Mouse (Mus musculus) hindbrain, embryonic 12.5 days (tissue): ENCODE results near the gene E2f2. TPM values are rescaled to one million over a fixed set of nuclear protein-coding genes. Genes with fewer than 3 reads are reported as not detected.
A peak's percentile ranks its signal among the peaks of the same experiment; 100 is the strongest.

Experiments used
- ATAC-seq: fragments of 200-750 bp; cut with Nextera tagmentation; 2 replicates; pipeline ENCODE4 v1.8.0; 2017; ENCODE audit warnings: moderate TSS enrichment; ENCODE audit not compliant: low FRiP score
- H3K27ac ChIP-seq: fragments of 300-500 bp; sonication (generic); 2 replicates; pipeline ENCODE4 v1.5.1; 2016; ENCODE audit warnings: mild to moderate bottlenecking
- H3K27me3 ChIP-seq: fragments of 300-500 bp; sonication (generic); 2 replicates; pipeline ENCODE4 v1.6.1; 2016; ENCODE audit warnings: mild to moderate bottlenecking
- H3K36me3 ChIP-seq: fragments of 300-500 bp; sonication (generic); 2 replicates; pipeline ENCODE4 v1.6.1; 2016; ENCODE audit warnings: mild to moderate bottlenecking
- H3K4me1 ChIP-seq: fragments of 300-500 bp; sonication (generic); 2 replicates; pipeline ENCODE4 v1.6.1; 2016
- H3K4me2 ChIP-seq: fragments of 300-500 bp; sonication (generic); replicated peaks from 2 replicates; pipeline ENCODE4 v1.6.1; 2016; ENCODE audit warnings: mild to moderate bottlenecking
- H3K4me3 ChIP-seq: fragments of 300-500 bp; sonication (generic); 2 replicates; pipeline ENCODE4 v1.5.1; 2016; ENCODE audit warnings: mild to moderate bottlenecking
- H3K9ac ChIP-seq: fragments of 300-500 bp; sonication (generic); 2 replicates; pipeline ENCODE4 v1.6.1; 2016; ENCODE audit warnings: mild to moderate bottlenecking, moderate library complexity
- H3K9me3 ChIP-seq: fragments of 300-500 bp; sonication (generic); replicated peaks from 2 replicates; pipeline ENCODE4 v1.6.1; 2016; ENCODE audit warnings: mild to moderate bottlenecking
- WGBS: fragments of 180-500 bp; shearing (Covaris S2); methylation state at CpG from one replicate; pipeline ENCODE4 v1.1.7; 2016; 5-methylcytosine and 5-hydroxymethylcytosine counted together
- polyA plus RNA-seq: library from polyadenylated mRNA; unstranded; fragments of >200 nt; fragmentation: Nextera tagmentation; extraction: Ambion mirVana; gene quantifications from 2 replicates; pipeline ENCODE4 v1.2.1, GENCODE M21; 2016

E2f2 gene
- polyA plus RNA-seq, 1 experiment from 2014 or later, result 7.0 TPM

DNA sequence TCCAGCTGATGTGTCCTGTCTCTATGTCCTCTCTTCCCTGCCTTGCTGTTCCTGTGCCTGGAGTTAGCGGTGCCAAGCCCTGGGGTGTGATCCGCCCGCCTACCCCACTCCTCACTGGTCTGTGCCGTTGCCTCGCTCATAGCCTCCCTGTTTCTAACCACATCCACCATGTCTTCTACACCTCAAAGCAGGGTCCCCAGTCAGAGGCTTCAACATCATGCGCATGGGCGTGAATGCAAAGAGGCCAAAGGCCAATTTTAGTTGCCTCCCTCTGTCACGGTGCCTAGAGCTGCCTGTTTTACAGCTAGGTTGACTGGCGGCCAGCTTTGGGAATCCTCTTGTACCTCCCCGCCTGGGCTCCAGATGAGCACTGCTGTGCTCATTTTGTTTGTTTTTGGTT, 24.0 kb downstream of the E2f2 start:
- H3K9ac ChIP-seq, result no peak overlapping the region
- no peak for ATAC-seq
- no peaks in the 10 kb centered on the region for H3K27me3 ChIP-seq
- H3K27ac ChIP-seq, result no peak overlapping the region
- H3K4me2 ChIP-seq, result no peak overlapping the region
- 66% methylated on average over 9 of the region's 10 CpGs for WGBS
- no peaks in the 10 kb centered on the region for H3K9me3 ChIP-seq
- H3K4me3 ChIP-seq, result no peak overlapping the region
- H3K36me3 ChIP-seq, result 0 out of 2 replicates have a peak, but pooled peaks cover 7% of the 10 kb centered on the region
- no peaks in the 10 kb centered on the region for H3K4me1 ChIP-seq

DNA sequence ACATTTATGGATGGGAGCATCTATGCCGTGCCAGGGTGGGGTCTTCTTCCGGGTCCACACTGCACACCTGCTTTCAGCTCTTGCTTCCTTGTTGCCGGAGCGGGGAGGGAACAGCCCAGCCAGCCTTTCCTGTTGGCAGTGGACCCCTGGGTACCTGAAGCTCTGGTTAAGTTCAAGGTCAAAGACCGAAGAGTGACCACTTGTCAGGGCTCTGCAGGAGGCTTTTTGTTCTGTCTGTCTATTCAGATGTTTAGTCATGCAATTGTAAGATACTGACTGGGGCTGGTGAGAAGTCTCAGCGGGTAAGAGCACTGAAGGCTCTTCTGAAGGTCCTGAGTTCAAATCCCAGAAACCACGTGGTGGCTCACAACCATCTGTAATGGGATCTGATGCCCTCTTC, 26.7 kb downstream of the E2f2 start:
- no peak overlapping the region for H3K9ac ChIP-seq
- no peak overlapping the region for H3K27ac ChIP-seq
- no peaks in the 10 kb centered on the region for H3K27me3 ChIP-seq
- H3K4me3 ChIP-seq, result no peak overlapping the region
- WGBS, result 71% methylated on average over 7 of the region's 7 CpGs
- no peaks in the 10 kb centered on the region for H3K36me3 ChIP-seq
- H3K4me2 ChIP-seq, result no peak overlapping the region
- no peaks in the 10 kb centered on the region for H3K9me3 ChIP-seq
- H3K4me1 ChIP-seq, result no peaks in the 10 kb centered on the region
- no peak for ATAC-seq

DNA sequence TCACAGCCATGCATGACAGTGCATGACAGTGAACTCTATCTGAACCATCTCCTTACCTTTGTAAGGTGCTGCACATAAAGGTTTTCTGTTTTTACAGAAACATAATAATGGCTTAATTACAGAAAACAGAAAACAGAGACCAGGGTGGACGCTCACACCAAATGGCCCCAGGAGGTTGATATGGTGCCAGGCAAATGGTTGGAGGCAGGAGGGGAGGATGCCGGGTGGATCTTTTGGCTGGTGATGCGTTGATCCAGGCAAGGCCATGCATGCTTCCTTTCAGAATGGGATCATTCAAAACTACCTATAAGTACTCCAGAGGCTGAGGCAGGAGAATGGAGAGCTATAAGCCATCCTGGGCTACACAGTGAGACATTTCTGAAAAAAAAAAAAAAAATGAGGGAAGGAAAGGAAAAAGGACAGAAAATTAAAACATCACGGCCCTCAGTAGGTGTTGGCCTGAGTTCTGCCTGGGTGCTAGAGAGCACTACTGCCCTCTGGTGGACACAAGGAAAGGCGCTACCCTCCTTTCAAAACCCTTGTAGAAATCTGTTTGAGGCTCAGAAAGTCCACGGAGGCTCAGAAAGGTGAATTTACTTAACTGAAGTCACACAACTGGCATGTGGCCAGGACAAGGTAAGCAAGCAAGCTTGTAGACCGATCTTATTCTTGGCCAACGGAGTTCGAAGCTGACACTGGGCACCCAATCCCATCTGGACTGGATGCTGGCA, 27.5 kb downstream of the E2f2 start:
- Histone ChIP-seq H3K9ac (no peak overlapping the region), H3K4me2 (no peak overlapping the region), H3K9me3 (no peaks in the 10 kb centered on the region), H3K27ac (no peak overlapping the region), H3K36me3 (no peaks in the 10 kb centered on the region), H3K4me3 (no peak overlapping the region), H3K4me1 (no peaks in the 10 kb centered on the region), H3K27me3 (0 out of 2 replicates have a peak, but pooled peaks cover 5% of the 10 kb centered on the region)
- 36% methylated on average over 9 of the region's 9 CpGs for WGBS
- no peak for ATAC-seq

DNA sequence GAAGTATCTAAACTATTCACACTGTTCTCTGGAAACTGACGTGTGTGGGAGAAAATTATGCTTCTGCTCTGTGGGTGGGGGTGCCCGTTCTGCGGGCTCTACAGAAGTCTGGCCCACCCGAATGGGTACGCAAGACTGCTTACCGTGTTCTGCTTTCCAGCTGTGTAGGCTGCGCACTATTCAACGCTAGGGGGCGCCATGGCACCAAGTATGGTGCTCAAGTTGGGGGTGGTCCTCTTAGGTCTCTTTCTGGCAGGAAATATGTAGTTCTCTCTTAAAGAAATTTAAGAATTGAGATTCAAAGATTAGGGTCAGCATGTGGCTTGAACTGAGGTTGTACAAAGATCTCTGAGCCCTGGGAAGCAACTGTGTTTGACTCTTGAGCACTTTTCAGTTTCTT, 30.3 kb downstream of the E2f2 start:
- WGBS, result 3% methylated on average over 9 of the region's 9 CpGs

DNA sequence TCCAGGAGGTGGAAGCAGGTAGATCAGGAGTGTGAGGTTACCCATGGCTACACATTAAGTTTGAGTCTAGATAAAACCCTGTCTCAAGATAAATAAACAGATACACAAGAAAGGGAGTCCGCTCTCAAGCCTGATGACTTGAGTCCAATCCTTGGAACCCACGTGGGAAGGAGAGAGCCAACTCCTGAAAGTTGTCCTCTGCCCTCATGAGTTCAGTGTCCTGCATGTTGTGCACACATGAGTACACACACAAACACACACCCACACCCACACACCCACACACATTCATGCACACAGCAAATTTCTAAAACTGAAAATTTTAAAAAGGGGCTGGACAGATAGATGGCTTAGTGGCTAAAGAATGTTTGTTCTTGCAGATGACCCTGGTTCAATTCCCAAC, 32.6 kb downstream of the E2f2 start:
- no peak for ATAC-seq
- Histone ChIP-seq H3K4me2 (no peak overlapping the region), H3K9ac (no peak overlapping the region), H3K36me3 (no peaks in the 10 kb centered on the region), H3K9me3 (no peaks in the 10 kb centered on the region), H3K27me3 (peaks cover 10% of the 10 kb centered on the region; the same call in 1 of the 2 replicates), H3K27ac (no peak overlapping the region), H3K4me1 (peaks cover 12% of the 10 kb centered on the region), H3K4me3 (no peak overlapping the region)
- 78% methylated on average over 2 of the region's 2 CpGs for WGBS

More for the DNA sequence above, 30.3 kb downstream of the E2f2 start:
- no peak overlapping the region for H3K4me3 ChIP-seq
- no peaks in the 10 kb centered on the region for H3K36me3 ChIP-seq
- H3K9me3 ChIP-seq, result no peaks in the 10 kb centered on the region
- no peak overlapping the region for H3K27ac ChIP-seq
- peaks cover 11% of the 10 kb centered on the region for H3K4me1 ChIP-seq
- H3K27me3 ChIP-seq, result peaks cover 9% of the 10 kb centered on the region; the same call in 1 of the 2 replicates
- no peak for ATAC-seq
- H3K9ac ChIP-seq, result no peak overlapping the region
- H3K4me2 ChIP-seq, result no peak overlapping the region

DNA sequence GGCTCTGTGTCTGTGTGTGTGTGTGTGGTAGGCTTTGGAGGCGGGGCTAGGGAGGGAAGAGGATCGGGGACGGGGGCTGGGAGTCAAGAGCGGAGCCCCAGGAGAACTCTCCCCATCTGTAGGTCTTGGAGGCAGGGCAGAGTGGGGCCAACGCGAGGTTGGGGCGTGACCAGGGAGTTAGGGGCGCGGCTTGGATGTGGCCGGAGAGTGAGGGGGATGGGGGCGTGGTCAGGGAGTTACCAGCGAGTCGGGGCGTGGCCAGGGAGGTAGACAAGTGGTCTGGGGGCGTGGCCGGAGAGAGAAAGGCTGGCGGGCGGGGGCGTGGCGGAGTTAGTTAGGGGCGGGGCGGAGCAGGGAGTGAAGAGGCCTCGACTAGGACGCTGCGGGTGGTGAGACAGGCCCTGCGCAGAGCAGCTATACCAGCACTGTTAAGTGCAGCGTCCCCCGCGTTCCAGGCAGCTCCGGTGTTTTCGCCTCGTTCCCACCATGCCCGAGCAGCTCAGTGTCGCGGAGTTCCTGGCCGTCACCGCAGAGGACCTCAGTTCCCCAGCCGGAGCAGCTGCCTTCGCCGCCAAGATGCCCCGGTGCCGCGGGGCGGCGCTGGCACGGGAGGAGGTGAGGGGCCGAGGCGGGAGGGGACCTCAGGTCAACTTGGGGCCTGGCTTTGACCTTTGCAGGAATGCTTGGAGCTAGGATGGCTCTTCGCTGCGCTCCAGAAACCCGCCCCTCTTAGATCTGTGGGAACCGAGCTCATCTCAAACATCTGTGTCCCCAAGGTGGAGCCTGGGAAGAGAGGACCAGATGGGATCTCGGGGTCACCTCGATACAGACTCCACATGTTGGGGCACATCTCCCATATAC, 34.1 kb downstream of the E2f2 start, which contains the start of gene Asap3:
Asap3 (plus strand) TSS at position 333 of the 861 bp plus-strand sequence.
- peaks cover 10% of the 10 kb centered on the region; the same call in 1 of the 2 replicates for H3K27me3 ChIP-seq
- peaks cover 12% of the 10 kb centered on the region for H3K4me1 ChIP-seq
- peak within 1 kb of the TSS; percentile 69 for H3K27ac ChIP-seq

DNA sequence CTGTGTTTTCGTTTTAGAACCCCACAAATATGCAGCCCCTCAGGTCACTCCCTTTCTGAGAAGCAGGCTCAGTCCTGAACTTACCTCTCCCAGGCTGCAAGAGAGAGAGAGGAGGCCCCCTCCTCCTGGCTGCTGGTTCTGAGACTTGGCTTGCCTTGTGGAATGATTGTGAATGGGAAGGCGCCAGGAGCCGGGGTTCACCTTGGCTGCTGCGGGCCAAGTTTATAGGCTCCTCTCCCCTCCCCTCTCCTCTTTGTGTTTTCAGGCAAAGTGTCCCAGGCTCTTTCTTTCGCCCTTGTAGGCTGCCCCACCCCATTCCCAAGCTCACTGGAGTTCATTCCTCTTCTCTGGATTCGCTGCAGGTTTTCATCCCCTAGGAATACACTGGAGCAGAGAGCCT, 34.7 kb downstream of the E2f2 start:
- no peaks in the 10 kb centered on the region for H3K9me3 ChIP-seq
- peak overlapping the region; percentile 96 for H3K4me2 ChIP-seq
- peaks cover 10% of the 10 kb centered on the region; the same call in 1 of the 2 replicates for H3K27me3 ChIP-seq
- peak; percentile 3; the same call in 1 of the 2 replicates for ATAC-seq
- 5% methylated on average over 6 of the region's 6 CpGs for whole genome bisulfite sequencing
- peak overlapping the region; percentile 79 for H3K9ac ChIP-seq
- peak overlapping the region; percentile 60 for H3K4me3 ChIP-seq
- H3K27ac ChIP-seq, result no peak overlapping the region; the same call in 1 of the 2 replicates
- peaks cover 12% of the 10 kb centered on the region for H3K4me1 ChIP-seq
- H3K36me3 ChIP-seq, result no peaks in the 10 kb centered on the region

More for the DNA sequence above, 34.1 kb downstream of the E2f2 start, which contains the start of gene Asap3:
- peak within 1 kb of the TSS; percentile 79 for H3K9ac ChIP-seq
- under 1% methylated on average over 53 of the region's 54 CpGs for WGBS
- peak; percentile 91 for ATAC-seq
- no peaks in the 10 kb centered on the region for H3K36me3 ChIP-seq
- no peaks in the 10 kb centered on the region for H3K9me3 ChIP-seq
- H3K4me2 ChIP-seq, result peak within 1 kb of the TSS; percentile 96
- H3K4me3 ChIP-seq, result peak within 1 kb of the TSS; percentile 60

DNA sequence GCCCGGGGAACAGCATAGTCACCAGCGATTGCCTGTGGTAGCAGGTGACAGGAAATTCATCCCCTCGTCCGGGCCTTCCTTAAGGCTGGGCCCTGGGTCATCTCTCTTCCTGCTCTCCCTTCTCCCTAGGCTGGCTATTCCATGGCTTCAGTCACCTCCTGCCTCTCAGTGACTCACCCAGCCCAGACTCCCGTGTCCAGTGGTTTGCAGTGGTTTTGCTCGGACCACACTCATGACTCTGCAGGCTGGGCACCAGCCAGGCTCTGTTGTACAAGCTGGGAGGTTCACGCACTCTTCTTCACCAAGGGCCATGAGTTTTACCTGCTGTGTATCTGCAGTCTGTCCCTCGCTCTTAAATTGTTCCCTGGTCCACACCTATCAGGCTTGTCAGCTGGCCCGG, 38.7 kb downstream of the E2f2 start:
- peaks cover 14% of the 10 kb centered on the region for H3K4me1 ChIP-seq
- H3K36me3 ChIP-seq, result no peaks in the 10 kb centered on the region; the same call in 1 of the 2 replicates
- WGBS, result 75% methylated on average over 9 of the region's 9 CpGs
- H3K27me3 ChIP-seq, result peaks cover 6% of the 10 kb centered on the region; the same call in 1 of the 2 replicates
- no peaks in the 10 kb centered on the region for H3K9me3 ChIP-seq
- no peak overlapping the region for H3K4me2 ChIP-seq
- no peak for ATAC-seq
- no peak overlapping the region for H3K9ac ChIP-seq
- no peak overlapping the region for H3K4me3 ChIP-seq
- H3K27ac ChIP-seq, result no peak overlapping the region

DNA sequence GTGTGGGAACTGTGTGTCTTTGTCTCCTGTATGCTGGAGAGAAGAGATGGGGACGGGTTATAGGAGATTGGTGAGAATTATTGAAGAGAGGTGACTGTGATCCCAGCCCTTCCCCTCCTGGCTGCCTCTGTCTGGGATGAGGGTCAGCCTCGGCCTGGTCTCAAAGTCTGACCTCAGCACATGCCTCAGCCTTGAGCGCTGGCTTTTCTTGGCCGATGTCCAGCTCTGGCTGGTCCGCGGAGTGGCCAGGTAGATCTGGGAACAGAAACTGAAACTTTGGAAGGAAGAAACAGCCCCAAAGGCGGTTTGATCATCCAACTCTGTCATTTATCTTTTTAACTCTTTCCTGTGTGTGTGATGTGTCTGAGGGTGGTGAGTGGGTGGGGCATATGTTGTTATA, 41.4 kb downstream of the E2f2 start:
- no peak overlapping the region for H3K9ac ChIP-seq
- H3K27me3 ChIP-seq, result no peaks in the 10 kb centered on the region
- no peak overlapping the region for H3K4me2 ChIP-seq
- no peaks in the 10 kb centered on the region; the same call in 1 of the 2 replicates for H3K36me3 ChIP-seq
- 76% methylated on average over 7 of the region's 7 CpGs for WGBS
- ATAC-seq, result no peak
- H3K27ac ChIP-seq, result no peak overlapping the region
- no peak overlapping the region for H3K4me3 ChIP-seq
- H3K4me1 ChIP-seq, result peaks cover 18% of the 10 kb centered on the region
- no peaks in the 10 kb centered on the region for H3K9me3 ChIP-seq

DNA sequence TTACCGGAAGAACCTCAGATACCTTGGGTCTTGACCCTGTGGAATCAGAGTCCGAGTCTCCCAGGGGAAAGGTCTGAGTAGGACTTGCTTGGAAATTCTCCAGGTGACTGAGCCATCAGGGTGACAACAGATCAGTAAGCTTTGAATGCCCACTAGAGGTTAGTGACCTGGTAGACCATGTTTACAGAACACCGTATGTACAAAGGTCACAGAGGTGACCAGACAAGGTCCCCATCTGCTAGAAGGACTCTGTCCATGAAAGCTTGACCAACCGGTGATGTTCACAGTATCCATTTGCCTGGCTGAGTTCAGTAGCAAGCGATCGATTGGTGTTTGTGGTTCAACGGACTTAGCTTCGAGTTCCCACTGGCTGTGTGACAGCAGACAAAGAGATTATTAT, 42.6 kb downstream of the E2f2 start:
- H3K4me2 ChIP-seq, result no peak overlapping the region
- no peaks in the 10 kb centered on the region for H3K9me3 ChIP-seq
- WGBS, result 79% methylated on average over 8 of the region's 8 CpGs
- no peak for ATAC-seq
- H3K9ac ChIP-seq, result no peak overlapping the region
- H3K4me1 ChIP-seq, result peaks cover 30% of the 10 kb centered on the region
- H3K27ac ChIP-seq, result no peak overlapping the region
- no peak overlapping the region for H3K4me3 ChIP-seq
- no peaks in the 10 kb centered on the region; the same call in 1 of the 2 replicates for H3K36me3 ChIP-seq
- H3K27me3 ChIP-seq, result peaks cover 12% of the 10 kb centered on the region; the same call in 1 of the 2 replicates

DNA sequence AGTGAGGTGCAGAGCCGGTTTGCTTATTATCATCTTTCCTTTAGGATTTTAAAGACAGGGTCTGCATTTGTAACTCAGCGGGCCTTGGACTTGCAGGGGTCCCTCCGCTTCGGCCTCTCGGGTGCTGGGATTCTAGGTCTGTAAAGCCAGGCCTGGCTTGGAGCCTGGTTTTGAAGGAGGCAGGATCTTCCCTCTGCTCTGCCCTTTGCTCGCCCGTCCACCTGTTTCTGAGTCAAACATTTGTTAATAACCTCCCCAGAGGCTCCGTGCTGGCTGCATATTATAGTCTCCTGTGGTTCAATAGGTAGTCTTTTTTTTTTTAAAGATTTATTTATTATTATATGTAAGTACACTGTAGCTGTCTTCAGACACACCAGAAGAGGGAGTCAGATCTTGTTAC, 43.4 kb downstream of the E2f2 start:
- H3K27ac ChIP-seq, result 0 out of 2 replicates have a peak overlapping the region, but pooled peaks have one; percentile 7
- no peak for ATAC-seq
- H3K4me1 ChIP-seq, result peaks cover 37% of the 10 kb centered on the region
- no peak overlapping the region for H3K4me3 ChIP-seq
- H3K9ac ChIP-seq, result no peak overlapping the region
- 85% methylated on average over 8 of the region's 8 CpGs for WGBS
- no peaks in the 10 kb centered on the region; the same call in 1 of the 2 replicates for H3K36me3 ChIP-seq
- peaks cover 15% of the 10 kb centered on the region; the same call in 1 of the 2 replicates for H3K27me3 ChIP-seq
- H3K4me2 ChIP-seq, result no peak overlapping the region
- H3K9me3 ChIP-seq, result no peaks in the 10 kb centered on the region

DNA sequence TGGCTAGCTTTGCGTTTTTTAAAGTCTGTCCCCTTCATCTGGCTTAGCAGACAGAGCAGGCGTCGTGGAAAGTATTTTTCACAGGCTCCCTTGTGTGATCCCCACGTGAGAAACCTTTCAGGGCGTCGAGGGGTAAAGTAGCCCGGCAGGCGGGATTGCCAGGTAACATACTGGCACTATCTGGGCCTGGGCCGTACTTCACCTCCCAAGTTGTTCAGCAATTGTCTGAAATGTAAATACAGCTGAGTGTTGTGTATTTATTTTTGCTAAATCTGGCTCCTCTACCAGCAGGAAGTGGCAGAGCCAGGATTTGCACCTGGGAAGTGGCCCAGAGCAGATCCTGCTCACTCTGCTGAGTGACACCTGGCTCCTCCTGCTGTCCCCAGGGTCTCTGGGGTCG, 44.9 kb downstream of the E2f2 start:
- H3K9ac ChIP-seq, result no peak overlapping the region
- WGBS, result 64% methylated on average over 10 of the region's 10 CpGs
- no peak overlapping the region for H3K4me3 ChIP-seq
- H3K27me3 ChIP-seq, result peaks cover 20% of the 10 kb centered on the region; the same call in 1 of the 2 replicates
- no peaks in the 10 kb centered on the region for H3K9me3 ChIP-seq
- ATAC-seq, result no peak
- H3K36me3 ChIP-seq, result no peaks in the 10 kb centered on the region; the same call in 1 of the 2 replicates
- H3K4me1 ChIP-seq, result peaks cover 37% of the 10 kb centered on the region
- H3K4me2 ChIP-seq, result no peak overlapping the region
- 0 out of 2 replicates have a peak overlapping the region, but pooled peaks have one; percentile 25 for H3K27ac ChIP-seq
